Mouse (Mus musculus): ENCODE measurements at regions not wholly inside any gene's neighbourhood (a gene's known extent, or its start where the extent isn't known, plus 50 kb on each side); places are given as distances from the start of the nearest gene placed in this dataset.

- TF ChIP-seq POLR2AphosphoS5 (IDR thresholded peaks at IDR 0.05; ENCODE audit: insufficient replicate concordance, low read depth, low read length) (no peak), CTCF (IDR thresholded peaks at IDR 0.05; ENCODE audit: low read depth, low read length) (no peak), TAL1 (conservative IDR thresholded peaks at IDR 0.05; ENCODE audit: low read depth, low read length) (no peak), GATA1 (IDR thresholded peaks at IDR 0.05; ENCODE audit: borderline replicate concordance, low read length) (no peak)
Observed at GRCm38 (mm10) chr8:96238406-96238805, 350.1 kb upstream of the Got2 start.
